Mouse (Mus musculus) heart, adult 2 months (tissue): Measurements from ENCODE around the gene Cdk5r1. TPM values are rescaled to one million over a fixed set of nuclear protein-coding genes. Genes with fewer than 3 reads are reported as not detected.

ENCODE experiments used
- DNase-seq, 2 experiments: peaks; one replicate each; pipeline ENCODE4 v3.0.0; 2021
- H3K27ac ChIP-seq: fragments of 200-600 bp; 2 replicates; pipeline ENCODE4 v1.8.1; 2022
- H3K27me3 ChIP-seq: fragments of 200-500 bp; 2 replicates; pipeline ENCODE4 v1.6.1; 2012; ENCODE audit warnings: mild to moderate bottlenecking, low read length, inconsistent platforms, mixed read lengths; ENCODE audit not compliant: control insufficient read depth, insufficient read depth
- H3K36me3 ChIP-seq: fragments of 200-500 bp; 2 replicates; pipeline ENCODE4 v1.6.1; 2012; ENCODE audit warnings: low read length, inconsistent platforms; ENCODE audit not compliant: control insufficient read depth, insufficient read depth
- H3K4me1 ChIP-seq: fragments of 200-500 bp; 2 replicates; pipeline ENCODE4 v1.6.1; 2011; ENCODE audit warnings: low read length; ENCODE audit not compliant: control insufficient read depth, insufficient read depth
- H3K4me3 ChIP-seq: fragments of 200-600 bp; 2 replicates; pipeline ENCODE4 v1.8.1; 2022
- H3K79me2 ChIP-seq: fragments of 200-500 bp; replicated peaks from 2 replicates; pipeline ENCODE4 v1.6.1; 2012; ENCODE audit warnings: mild to moderate bottlenecking, inconsistent platforms, low read length, moderate library complexity, mixed read lengths; ENCODE audit not compliant: control insufficient read depth, insufficient read depth
- H3K9ac ChIP-seq: fragments of 200-500 bp; 2 replicates; pipeline ENCODE4 v1.6.1; 2012; ENCODE audit warnings: low read depth, mild to moderate bottlenecking, control low read depth, inconsistent platforms, low read length, mixed read lengths
- CTCF ChIP-seq: fragments of 200-600 bp; IDR thresholded peaks from 2 replicates; pipeline ENCODE4 v1.8.1; 2022; ENCODE audit warnings: antibody characterized with exemption, mild to moderate bottlenecking, moderate library complexity
- EP300 ChIP-seq: fragments of 200-500 bp; IDR thresholded peaks from 2 replicates; pipeline ENCODE4 v1.6.1; 2011; ENCODE audit warnings: low read depth, low read length, control low read depth; ENCODE audit not compliant: insufficient read depth
- POLR2A ChIP-seq: fragments of 200-500 bp; IDR thresholded peaks from 2 replicates; pipeline ENCODE4 v1.6.1; 2011; ENCODE audit warnings: mild to moderate bottlenecking, low read depth, low read length, control low read depth; ENCODE audit not compliant: insufficient read depth
- WGBS: fragments of 180-500 bp; shearing (Covaris S2); methylation state at CpG from one replicate; pipeline ENCODE4 v1.1.7; 2018; 5-methylcytosine and 5-hydroxymethylcytosine counted together
- intact Hi-C: fragments of 180-260 bp; cut with DNase I; formaldehyde crosslinking; loops from one replicate; pipeline ENCODE4 v1.15.1; 2025
- polyA plus RNA-seq: library from polyadenylated mRNA; depleted of rRNA; stranded (reverse); fragments of >200 nt; gene quantifications from 2 replicates; pipeline ENCODE4 v1.2.3, GENCODE M21; 2012
- total RNA-seq, 2 experiments: library from RNA; stranded (reverse); gene quantifications; 2 replicates each; pipeline ENCODE4 v1.2.3; 2021

The Cdk5r1 gene
- total and polyA plus RNA-seq, 3 experiments, result 0.61 to 2.3 (median 0.84) TPM

DNA sequence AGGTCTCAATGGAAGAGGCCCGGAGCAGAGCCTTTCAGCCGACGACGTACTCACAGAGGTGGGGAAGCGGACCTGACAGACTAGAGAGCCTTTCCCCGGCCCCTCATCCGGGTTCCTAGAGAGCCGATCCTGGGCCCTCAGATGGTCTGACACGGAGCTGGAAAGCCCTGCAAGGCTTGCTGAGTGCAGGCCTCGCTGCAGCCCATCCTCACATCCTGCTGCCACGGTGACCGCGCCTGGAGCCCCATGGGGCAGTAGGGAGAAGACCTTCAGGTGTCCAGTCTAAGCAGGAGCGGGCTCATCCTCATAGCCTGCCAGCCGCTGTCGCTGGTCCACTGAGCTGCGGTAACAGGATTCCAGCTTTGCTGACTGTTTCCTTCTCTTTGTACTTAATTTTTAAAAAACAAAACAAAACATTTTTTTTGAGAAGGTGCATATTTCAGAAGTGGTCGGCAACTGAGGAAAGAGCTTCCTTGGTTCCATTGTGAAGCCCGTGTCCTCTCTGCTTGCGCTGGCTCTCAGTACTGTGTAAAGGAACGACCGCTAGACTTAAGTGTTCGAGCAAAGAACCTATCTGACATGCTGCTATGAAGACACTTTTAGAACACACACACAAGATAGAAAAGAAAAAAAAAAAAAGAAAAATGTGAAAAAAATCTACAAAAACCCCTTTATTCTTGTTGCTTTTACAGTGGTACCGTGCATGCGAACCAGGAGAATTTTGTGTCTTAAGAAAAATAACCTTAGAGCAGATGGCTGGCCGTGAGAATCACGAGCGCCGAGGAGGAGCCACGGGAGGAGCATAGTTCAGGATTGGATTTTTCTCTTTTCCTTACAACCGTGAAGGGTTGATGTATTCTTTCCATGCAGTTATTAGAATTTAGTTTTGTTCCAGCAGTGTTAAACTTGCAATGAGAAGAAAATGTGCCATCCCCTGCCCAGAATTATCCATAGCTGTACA is 3.4 kb downstream of the Cdk5r1 start:
- intact Hi-C loops, result loop anchor here (5.0 kb wide), 2 partner anchors 42 to 187 kb away; no protein-coding TSS in a partner anchor
- TF ChIP-seq EP300, result no peak
- no peak for TF ChIP-seq POLR2A
- no peak for TF ChIP-seq CTCF
- no peak overlapping the region for H3K27ac ChIP-seq
- whole genome bisulfite sequencing, result 90% methylated on average over 31 of the region's 31 CpGs
- H3K27me3 ChIP-seq, result no peaks in the 10 kb centered on the region
- DNase-seq, result no peak
- H3K79me2 ChIP-seq, result no peaks in the 10 kb centered on the region
- peaks cover 5% of the 10 kb centered on the region for H3K4me1 ChIP-seq
- no peak overlapping the region for H3K9ac ChIP-seq
- H3K36me3 ChIP-seq, result no peaks in the 10 kb centered on the region
- H3K4me3 ChIP-seq, result no peak overlapping the region

DNA sequence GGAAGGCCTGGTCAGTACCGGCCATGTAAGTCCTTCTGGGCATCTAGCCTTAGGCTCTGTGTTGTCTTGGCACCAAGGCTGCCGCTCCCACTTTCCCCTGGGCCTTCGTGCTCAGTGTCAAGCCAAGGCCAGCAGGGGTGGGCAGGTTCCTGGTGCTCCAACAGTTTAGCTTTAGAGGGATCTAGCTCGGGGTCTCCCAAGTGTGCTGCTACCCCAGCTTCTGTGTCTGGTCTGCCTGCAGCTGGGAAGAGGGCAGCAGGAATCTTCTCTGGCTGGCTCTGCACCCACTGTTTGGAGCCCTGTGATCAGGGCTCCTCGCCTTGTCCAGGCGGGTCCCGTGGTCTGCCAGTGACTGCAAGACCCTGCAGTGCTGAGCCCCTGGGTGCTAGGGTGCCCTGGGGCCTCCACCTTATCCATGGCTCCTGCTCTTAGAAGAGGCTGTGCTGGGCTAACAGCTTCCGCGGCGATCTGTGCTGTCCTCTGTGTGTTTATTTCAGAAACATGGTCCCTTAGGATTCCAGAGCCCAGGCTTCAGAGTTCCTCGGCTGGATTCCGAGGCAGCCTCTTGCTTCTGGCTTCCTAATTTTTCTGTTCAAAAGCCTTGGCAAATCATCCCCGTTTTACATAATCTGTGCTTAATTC is 4.7 kb downstream of the Cdk5r1 start:
- Histone ChIP-seq H3K9ac (no peak overlapping the region), H3K27ac (no peak overlapping the region), H3K36me3 (no peaks in the 10 kb centered on the region), H3K4me1 (peaks cover 5% of the 10 kb centered on the region), H3K79me2 (no peaks in the 10 kb centered on the region), H3K4me3 (no peak overlapping the region), H3K27me3 (no peaks in the 10 kb centered on the region)
- 84% methylated on average over 13 of the region's 13 CpGs for WGBS
- intact Hi-C loops, result no loop called here
- no peak for TF ChIP-seq CTCF
- no peak for DNase-seq

DNA sequence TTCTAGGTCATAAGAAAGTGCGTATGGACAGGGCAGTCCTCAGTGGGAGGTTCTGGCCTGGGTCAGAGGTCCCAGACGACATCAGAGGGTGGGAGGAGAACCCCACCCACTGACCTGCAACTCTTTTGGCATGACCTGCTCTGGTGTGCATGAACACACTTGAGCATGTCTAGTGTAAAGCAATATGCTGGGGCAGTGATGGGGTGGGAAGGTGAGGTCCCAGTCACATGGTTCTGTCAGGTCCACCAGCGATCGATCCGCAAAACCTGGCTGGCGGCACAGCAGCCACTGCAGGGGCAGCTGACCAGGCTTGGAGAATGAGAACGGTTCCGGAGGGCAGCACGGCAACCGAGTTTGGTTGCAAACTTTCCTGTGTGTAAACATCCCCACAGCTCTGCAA is 5.5 kb downstream of the Cdk5r1 start:
- H3K36me3 ChIP-seq, result no peaks in the 10 kb centered on the region
- H3K27ac ChIP-seq, result no peak overlapping the region
- WGBS, result 91% methylated on average over 10 of the region's 10 CpGs
- no peaks in the 10 kb centered on the region for H3K79me2 ChIP-seq
- TF ChIP-seq EP300, result no peak
- no peak for TF ChIP-seq POLR2A
- TF ChIP-seq CTCF, result no peak
- DNase-seq, result no peak
- H3K4me1 ChIP-seq, result peaks cover 5% of the 10 kb centered on the region
- no peaks in the 10 kb centered on the region for H3K27me3 ChIP-seq
- no peak overlapping the region for H3K9ac ChIP-seq
- H3K4me3 ChIP-seq, result no peak overlapping the region
- intact Hi-C loops, result no loop called here

DNA sequence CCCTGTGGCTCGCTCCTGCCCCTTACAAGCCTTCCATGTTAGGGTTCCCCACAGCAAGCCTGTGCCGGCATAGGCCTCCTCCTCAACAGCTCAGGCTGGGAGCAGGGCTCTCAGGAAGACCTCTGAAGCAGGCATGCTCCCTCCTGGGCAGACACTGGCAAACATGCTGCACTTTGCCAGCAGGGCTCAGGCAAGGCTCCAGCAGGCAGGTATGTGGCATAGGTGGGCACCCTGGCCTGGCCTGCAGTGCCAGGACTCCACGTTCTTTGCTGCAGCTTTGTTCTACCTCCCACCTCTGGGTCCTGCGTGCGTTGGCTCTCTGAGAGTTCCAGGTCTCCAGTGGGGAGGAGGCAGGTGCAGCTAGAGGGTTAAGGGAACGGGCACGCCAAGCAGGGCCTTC is 6.1 kb downstream of the Cdk5r1 start:
- peaks cover 2% of the 10 kb centered on the region for H3K4me1 ChIP-seq
- intact Hi-C loops, result no loop called here
- H3K27ac ChIP-seq, result no peak overlapping the region
- H3K36me3 ChIP-seq, result no peaks in the 10 kb centered on the region
- DNase-seq, result no peak
- no peak overlapping the region for H3K9ac ChIP-seq
- TF ChIP-seq CTCF (no peak), POLR2A (no peak), EP300 (no peak)
- H3K79me2 ChIP-seq, result no peaks in the 10 kb centered on the region
- H3K4me3 ChIP-seq, result no peak overlapping the region
- no peaks in the 10 kb centered on the region for H3K27me3 ChIP-seq
- WGBS, result 93% methylated on average over 7 of the region's 7 CpGs

DNA sequence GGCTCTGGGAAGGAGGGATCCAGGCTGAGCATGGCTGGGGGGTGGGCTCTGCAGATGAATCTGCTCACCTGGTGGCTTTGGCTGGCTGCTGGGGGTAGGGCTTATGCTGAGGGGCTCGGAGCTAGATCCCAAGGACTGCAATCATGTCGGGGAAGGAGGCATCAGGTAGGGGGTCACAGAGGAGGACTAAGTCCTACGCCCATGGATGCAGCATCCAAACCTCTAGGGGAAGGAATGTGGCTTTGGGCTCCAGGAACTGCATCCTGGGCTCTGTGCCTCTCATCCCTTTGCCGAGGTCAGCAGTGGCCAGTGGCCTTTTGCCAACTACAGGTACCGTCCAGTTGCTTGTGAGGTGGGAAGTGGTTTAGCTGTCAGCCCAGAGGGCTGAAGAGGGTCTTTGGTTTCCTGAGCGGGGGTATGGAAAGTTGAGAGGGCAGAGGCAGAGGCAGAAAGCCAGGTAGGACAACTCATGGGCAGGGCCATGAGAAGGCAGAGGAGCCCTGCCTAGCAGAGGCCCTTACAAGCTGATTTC is 6.8 kb downstream of the Cdk5r1 start:
- Histone ChIP-seq H3K36me3 (no peaks in the 10 kb centered on the region), H3K27me3 (no peaks in the 10 kb centered on the region), H3K9ac (no peak overlapping the region), H3K79me2 (no peaks in the 10 kb centered on the region), H3K4me1 (no peaks in the 10 kb centered on the region), H3K27ac (no peak overlapping the region), H3K4me3 (no peak overlapping the region)
- intact Hi-C loops, result no loop called here
- WGBS, result 80% methylated on average over 6 of the region's 6 CpGs
- no peak for TF ChIP-seq EP300
- DNase-seq, result no peak

DNA sequence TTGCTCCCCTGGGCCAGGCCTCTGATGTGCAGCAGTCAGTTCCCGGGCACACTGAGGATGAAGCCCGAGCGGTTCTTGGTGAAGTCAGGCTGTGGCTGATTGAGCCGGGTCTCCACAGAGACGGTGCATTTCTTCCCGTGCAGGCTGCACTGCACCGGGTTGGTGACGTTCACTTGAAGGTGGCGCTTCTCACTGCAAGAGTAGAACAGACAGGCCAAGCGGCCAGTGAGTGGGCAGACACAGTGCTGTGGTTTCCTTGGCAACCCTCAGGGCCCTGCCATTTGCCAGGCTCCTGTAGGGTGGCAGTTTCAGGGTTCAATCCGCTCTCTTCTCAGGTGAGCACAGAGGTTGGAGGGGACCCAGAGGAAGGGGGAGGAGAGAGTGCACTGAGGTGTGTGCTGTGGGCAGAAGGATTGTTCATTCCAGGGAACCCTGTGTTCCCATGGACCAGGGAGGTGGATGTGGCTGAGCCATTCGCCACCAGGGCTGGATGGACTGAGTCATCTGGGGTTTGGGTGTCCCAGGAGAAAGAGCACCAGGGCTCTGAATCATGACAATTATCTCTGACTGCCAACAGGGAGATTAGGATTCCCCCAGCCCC is 7.5 kb downstream of the Cdk5r1 start:
- TF ChIP-seq EP300 (no peak), POLR2A (no peak), CTCF (no peak)
- H3K9ac ChIP-seq, result no peak overlapping the region
- H3K27ac ChIP-seq, result no peak overlapping the region
- no peaks in the 10 kb centered on the region for H3K79me2 ChIP-seq
- no peak for DNase-seq
- WGBS, result 82% methylated on average over 12 of the region's 12 CpGs
- H3K4me3 ChIP-seq, result no peak overlapping the region
- H3K4me1 ChIP-seq, result no peaks in the 10 kb centered on the region
- no peaks in the 10 kb centered on the region for H3K36me3 ChIP-seq
- intact Hi-C loops, result no loop called here
- no peaks in the 10 kb centered on the region for H3K27me3 ChIP-seq
